8 mouse cellular contexts compared by ENCODE assay signal in the genomic region with DNA sequence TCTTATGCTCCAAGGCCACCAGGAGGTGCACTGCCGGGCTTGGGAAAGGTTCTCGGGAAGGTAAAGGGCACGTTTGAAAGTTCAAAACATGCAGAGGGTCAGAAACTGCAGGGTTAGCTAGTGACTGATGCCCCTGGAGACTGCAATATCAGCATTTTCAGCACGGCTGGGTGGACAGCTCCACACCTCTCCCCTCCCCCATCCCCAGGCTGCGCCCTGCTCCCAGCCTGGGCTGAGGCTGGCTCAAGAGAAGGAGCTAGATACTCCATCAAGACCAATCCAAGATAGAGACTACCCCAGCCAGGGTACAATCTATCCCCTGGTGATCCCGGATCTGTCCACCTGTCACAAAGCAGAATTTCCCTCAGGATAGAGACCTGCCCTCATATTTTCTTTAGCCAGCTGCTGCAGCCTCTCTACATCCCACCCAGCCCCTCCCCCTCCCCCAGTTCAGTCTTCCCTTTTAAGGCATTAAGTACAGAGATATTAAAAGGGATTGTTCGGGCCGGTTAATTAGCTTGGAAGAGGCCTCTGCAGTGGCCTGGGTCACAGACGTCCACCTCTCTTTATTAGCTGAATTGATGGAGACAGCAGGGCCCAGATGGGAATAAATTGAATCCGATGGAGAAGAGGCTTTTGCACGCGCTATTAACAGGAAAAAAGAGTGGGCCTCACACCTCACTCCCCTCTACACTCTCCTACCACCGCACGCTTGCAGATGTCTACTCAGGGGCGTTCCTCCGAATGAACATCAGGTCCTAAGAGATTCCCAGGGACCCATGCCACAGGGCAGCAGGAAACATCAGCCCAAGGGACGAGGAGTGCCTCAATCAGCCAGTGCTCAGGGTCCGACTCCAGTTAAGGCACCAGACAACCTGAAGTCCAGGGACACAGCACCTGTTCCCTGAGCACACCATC.
DNase-seq lines count a peak whose midpoint lies in the region; ATAC-seq and TF ChIP-seq lines count a peak whose summit lies in the region.

No protein-coding gene starts in this region.

- H3K36me3 ChIP-seq in midbrain, postnatal 0 days (ENCODE audit: insufficient read depth, low read length) = no peaks in the 10 kb centered on the region

- 22% methylated on average over 18 of the region's 18 CpGs for WGBS in midbrain, postnatal 0 days
- 77% methylated on average over 18 of the region's 18 CpGs for WGBS in cerebellum, adult 2 months

- H3K4me2 ChIP-seq in midbrain, postnatal 0 days (ENCODE audit: low read depth, low read length, poor library complexity, severe bottlenecking) = no peak overlapping the region

- no peak overlapping the region for H3K4me3 ChIP-seq in midbrain, postnatal 0 days (ENCODE audit: low read depth, low read length)
- H3K4me3 ChIP-seq in cerebellum, adult 2 months (replicated peaks; ENCODE audit: insufficient read depth, low read depth, low read length) = no peak overlapping the region

- H3K27me3 ChIP-seq in midbrain, postnatal 0 days (ENCODE audit: insufficient read depth, low read length) = no peaks in the 10 kb centered on the region
- H3K27me3 ChIP-seq in cerebellum, adult 2 months (ENCODE audit: control insufficient read depth, insufficient read depth, low read length) = no peaks in the 10 kb centered on the region

- no peak overlapping the region for H3K27ac ChIP-seq in midbrain, postnatal 0 days (ENCODE audit: low read depth, low read length)
- no peak overlapping the region for H3K27ac ChIP-seq in cerebellum, adult 2 months (ENCODE audit: insufficient read depth, low read length)

- DNase-seq in adrenal gland, postnatal 10 days = peak; percentile 71
- no peak for DNase-seq in adrenal gland, adult 8-10 months
- DNase-seq in urinary bladder, postnatal 25 days (ENCODE audit: low spot score) = peak; percentile 16
- no peak for DNase-seq in urinary bladder, adult 2 months (ENCODE audit: low spot score)
- DNase-seq in kidney, adult 9 months = peak; percentile 29
- DNase-seq in midbrain, postnatal 0 days (ENCODE audit: low spot score) = no peak
- no peak for DNase-seq in cerebellum, postnatal 36 days
- DNase-seq in cerebellum, adult 2 months = no peak

- H3K9ac ChIP-seq in midbrain, postnatal 0 days (replicated peaks; ENCODE audit: low read length, poor library complexity, severe bottlenecking) = no peak overlapping the region

- ATAC-seq in midbrain, postnatal 0 days (ENCODE audit: low FRiP score) = no peak

- no peak for TF ChIP-seq POLR2A in cerebellum, adult 2 months (IDR thresholded peaks at IDR 0.05; ENCODE audit: borderline replicate concordance, insufficient read depth, low read length)

- H3K4me1 ChIP-seq in midbrain, postnatal 0 days (ENCODE audit: insufficient read depth, low read length) = peaks cover 15% of the 10 kb centered on the region
- peaks cover 24% of the 10 kb centered on the region for H3K4me1 ChIP-seq in cerebellum, adult 2 months (ENCODE audit: control insufficient read depth, insufficient read depth, low read length)

- H3K9me3 ChIP-seq in midbrain, postnatal 0 days (ENCODE audit: low read length) = no peaks in the 10 kb centered on the region

- TF ChIP-seq CTCF in midbrain, postnatal 0 days (IDR thresholded peaks at IDR 0.05) = peak; percentile 45
- TF ChIP-seq CTCF in cerebellum, adult 2 months (IDR thresholded peaks at IDR 0.05; ENCODE audit: borderline replicate concordance, insufficient read depth, low read depth, low read length) = no peak

Comparison
In these comparisons a context has a peak if more than half of its experiments do, and no peak if none do; other contexts are left out.
1. DNase-seq: peak in adrenal gland, postnatal 10 days (single experiment), urinary bladder, postnatal 25 days (single experiment) and kidney, adult 9 months (single experiment); none in adrenal gland, adult 8-10 months (single experiment), urinary bladder, adult 2 months (single experiment), midbrain, postnatal 0 days (single experiment), cerebellum, postnatal 36 days (0 of 2) and cerebellum, adult 2 months (0 of 2).